Mouse (Mus musculus) 3T3-L1 (cell line): Measurements from ENCODE around the gene Sfxn5.

Source experiments
- DNase-seq: peaks from one replicate; pipeline ENCODE4 v3.0.0-alpha.2; 2015; ENCODE audit warnings: low read depth, low spot score

Sfxn5 gene

DNA sequence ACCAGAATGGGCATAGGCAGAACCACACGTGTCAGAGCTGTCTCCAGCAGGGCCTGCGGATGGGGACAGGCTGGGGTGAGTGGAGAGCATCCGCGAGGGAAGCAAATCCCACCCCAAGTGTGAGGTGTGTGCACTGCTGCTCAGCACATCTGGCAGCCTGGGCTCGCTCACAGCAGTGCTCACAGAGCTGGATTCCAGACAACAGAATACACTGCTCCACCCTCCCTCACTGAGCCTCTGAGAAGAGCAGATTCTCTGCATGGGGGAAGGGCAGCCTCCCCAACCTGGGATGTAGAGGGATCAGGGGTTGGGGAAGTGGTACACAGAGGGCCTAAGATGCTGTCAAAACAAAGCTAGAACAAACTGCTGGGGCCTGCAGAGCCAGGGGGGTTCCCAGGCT lies 98.4 kb downstream of the Sfxn5 start:
- DNase-seq = no peak

DNA sequence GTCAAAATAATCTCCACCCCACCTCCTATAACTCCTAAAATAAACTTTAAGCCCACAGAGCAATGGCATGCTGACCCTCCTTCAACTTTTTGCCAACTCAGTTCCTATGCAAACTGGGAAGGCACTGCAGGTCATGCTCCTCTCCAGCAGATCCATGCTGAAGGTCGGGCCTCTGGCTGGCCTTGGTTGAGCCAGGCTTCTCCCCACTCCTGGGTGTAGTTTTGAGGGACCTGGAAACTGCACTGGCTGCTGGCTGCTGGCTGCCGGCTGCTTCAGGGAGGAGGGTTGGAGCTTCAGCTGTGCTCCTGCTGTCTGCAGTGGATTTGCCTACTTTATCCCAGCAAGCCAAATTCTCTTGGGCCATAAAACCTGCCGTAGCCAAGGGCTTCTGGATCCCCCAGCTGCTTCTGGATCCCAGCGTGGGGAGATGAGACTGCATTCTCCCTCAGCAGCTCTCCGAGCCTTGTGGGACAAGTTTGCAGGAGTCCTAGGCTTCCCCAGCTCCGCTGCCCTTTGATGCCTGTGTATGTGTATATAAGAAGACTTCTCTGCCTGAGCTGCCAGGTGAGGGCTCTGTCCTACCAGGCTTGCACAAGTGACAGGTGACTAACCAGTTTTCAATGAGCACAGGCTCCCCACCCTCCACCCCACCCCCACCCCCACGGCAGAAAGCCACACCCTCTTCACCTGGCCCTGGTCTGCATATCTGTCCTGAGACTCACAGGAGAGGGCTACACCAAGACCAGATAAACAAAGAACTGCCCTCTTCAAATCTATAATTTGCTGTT lies 100.2 kb downstream of the Sfxn5 start:
- no peak for DNase-seq

DNA sequence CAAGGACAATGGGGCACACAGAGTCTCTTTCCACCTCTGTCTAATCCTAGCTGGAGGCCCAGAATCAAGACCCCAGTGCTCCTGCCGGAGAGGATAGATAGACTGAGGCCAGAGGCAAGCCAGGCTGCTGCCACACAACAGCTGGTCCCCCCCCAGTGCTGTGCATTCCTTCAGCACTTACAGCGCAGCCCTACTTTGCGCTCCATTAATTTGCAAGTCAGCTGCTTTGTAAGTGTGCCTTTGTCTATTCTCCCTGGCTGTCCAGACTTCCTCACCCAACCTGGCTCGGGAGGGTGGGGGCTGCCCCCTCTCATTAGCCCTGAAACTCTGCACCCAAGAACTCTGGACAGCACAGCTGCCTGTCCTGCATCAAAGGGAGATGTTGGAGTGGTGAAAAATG lies 101.2 kb downstream of the Sfxn5 start:
- no peak for DNase-seq

- no peak for DNase-seq
These were observed 101.8 kb downstream of the Sfxn5 start for GRCm38 (mm10) chr6:85231469-85231868.

DNA sequence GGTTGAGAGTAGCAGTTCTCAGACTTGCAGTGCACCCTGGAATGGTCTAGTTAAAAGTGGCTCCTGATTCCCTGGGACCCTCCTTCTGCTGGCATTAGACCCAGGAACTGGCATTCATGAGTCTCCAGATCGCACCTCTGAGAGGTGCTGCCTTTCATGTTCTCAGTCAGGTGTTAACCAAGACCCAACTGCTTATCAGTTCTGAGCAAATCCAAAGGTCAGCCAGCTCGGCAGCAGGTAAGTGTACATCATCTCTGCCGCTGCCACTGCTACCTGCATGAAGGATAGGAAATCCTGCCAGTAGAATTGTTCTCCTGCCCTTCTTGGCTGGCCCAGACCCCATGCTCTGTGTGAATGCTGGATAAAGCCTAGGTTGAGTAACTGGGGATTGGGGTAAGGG lies 102.5 kb downstream of the Sfxn5 start:
- DNase-seq = no peak

GRCm38 (mm10) chr6:85227520-85227919 lies 105.7 kb downstream of the Sfxn5 start:
- no peak for DNase-seq

DNA sequence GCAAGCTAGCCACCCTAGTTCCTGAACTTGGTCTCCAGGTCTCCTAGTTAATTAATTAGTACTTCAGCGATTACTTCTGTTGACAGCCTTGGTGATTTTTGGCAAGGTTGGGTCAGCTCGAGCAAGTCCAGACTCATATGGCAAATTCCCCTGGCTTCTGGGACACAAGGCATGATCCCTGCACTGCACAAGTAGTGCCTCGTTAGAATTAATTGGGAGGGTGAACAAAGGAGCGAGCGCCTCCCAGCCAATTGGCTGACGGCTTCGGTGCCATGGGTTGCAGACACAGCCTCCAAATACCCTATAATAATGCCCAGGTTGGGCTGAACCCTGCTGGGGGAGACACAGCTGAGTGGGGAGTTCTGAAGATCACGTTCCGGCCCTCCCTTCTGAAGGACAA lies 106.7 kb downstream of the Sfxn5 start:
- no peak for DNase-seq

DNA sequence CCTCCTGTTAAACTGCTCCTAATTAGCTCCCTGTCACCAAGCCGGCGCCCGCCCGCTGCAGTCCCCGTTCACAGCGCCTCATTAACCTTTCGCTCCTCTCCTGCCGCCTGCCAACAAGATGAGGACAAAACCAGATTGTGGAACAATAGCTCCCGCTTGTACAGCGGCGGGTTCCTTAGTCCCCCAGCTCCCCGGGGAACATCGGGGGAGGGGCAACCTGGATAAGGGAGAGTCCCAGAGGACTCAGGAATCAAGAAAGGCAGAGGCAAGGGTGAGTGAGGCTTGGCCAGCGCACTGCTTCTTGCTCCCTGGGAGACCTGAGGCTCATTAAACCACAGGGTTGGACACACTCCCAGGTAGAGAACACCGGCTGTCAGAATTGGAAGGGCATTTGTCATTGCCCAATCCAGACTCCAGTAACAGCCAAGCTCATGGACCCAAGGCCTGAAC lies 108.8 kb downstream of the Sfxn5 start:
- DNase-seq = peak; percentile 47

DNA sequence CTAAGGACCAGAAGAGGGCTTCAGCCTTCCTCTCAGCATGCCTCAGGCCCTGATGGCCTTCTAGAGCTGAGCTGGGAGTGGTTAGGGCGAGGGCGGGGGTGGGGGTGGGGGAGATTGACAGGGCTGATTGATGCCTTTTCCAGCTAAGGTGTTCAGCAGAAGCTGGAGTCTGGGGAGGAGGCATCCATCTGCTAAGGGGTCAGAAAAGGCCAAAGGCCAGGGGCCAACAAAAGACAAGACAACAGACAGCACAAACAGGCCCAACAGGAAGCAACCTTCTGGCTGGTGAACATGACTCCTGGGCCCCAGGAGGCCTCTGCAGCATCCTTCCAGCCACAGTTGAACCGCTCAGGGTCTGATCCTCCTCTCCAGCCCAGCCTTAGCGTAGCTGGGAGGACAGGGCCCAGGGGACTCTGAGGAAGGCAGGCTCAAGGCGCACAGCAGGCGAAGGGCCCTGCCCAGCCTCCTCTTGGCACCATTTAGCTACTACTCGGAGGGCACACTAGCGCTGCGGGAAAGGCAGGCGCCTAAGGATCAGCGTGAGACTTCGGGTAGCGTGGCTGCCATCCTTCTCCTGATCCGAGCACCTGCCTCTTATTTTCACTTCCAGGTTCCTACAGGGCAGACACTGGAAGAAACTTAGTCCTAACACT lies 109.6 kb downstream of the Sfxn5 start:
- DNase-seq = no peak

DNA sequence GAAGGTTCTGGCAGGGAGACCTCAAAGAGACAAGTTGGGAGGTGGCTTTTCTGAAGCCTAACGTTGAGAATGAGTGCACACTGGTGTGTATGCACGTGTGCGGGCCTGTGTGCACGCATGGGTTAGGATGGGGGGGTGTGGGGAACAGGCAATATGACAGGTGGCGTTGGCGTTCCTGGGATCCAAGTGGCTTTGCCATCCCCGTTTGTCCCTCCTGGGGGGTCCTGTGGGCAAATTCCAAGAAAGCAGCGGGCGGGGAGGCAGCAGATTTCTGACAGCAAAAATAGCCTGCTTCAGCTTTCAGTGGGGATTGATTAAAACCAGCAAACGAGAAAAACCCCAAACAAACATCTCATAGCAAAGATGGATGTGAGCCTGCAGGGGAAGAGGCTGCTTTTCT lies 110.7 kb downstream of the Sfxn5 start:
- DNase-seq = no peak

- DNase-seq = no peak
These were observed 112.3 kb downstream of the Sfxn5 start for GRCm38 (mm10) chr6:85220917-85221316.

GRCm38 (mm10) chr6:85219706-85220105 lies 113.5 kb downstream of the Sfxn5 start:
- DNase-seq = no peak

DNA sequence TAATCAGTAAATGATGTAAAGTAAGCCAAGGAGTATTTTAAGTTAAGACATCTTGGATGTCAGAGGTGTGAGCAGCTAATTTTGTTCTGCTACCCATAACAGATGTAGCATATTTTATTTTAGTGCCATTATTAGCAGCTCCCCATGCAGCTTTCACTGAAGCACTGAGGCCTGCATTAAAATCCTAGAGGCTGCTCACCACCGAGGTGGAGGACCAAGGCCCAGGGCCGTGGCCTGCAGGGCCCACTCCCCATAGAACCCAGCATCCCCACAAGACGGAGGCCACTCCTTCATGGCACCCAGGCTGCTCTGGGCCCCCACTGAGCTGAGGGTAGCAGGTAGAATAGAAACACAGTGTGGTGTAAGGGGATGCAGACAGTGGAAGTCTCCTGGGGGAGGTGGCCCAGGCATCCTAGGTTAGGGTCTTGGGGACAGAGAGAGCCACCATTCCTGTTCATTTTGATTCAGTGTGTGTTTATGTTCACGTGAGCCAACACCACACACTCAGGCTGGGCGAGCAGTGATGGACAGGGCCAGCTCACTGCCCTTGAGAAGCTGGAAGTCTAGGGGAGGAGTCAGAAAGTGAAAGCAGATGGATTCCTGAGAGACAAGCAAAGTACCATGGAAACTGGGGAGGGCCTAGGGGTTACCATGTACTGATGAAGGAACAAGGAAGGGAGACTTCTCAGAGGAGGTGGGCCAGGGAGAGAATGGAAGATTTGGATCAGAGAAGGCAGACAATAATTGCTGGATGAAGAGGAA lies 114.4 kb downstream of the Sfxn5 start:
- peak; percentile 59 for DNase-seq

- no peak for DNase-seq
These were observed 115.0 kb downstream of the Sfxn5 start for GRCm38 (mm10) chr6:85218251-85218650.

- DNase-seq = no peak
These were observed 122.5 kb downstream of the Sfxn5 start for GRCm38 (mm10) chr6:85210686-85211085.

GRCm38 (mm10) chr6:85209226-85209967 lies 123.8 kb downstream of the Sfxn5 start:
- DNase-seq = peak; percentile 23

DNA sequence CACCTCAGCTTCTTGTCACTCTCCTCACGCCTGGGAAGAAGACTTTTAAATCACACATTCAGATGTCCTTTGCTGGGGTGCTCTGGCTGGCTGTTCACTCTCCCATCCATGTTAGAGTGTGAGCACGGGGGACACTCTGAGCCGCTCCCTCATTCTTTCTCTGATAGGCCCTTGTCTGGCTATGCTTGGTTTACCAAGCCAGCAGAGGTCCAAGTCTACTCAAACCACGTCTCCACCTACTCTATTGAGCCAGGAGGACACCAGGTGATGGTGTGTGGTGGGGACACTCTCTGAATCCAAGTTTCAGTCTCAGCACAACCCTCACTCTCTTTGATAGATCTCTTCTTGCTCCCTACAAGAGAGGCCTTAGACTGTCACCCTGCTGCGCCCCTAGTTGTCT lies 125.9 kb downstream of the Sfxn5 start:
- no peak for DNase-seq

DNA sequence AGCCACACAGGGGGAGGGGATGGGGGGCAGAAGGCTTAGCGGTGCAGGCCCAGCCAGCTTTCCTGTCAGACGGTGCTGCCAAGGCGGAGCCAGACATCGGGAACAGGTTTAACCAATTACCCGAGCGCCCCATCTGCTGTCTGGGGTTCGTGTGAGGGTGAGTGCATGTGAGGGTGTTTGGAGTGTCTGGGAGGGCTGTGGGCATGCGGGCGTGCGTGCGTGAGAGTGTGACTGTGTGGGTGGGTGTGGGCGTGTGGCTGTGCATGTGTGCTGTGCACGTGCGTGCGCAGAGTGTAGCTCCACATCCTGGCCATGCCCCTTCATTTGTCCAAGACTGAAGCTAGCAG lies 126.3 kb downstream of the Sfxn5 start:
- DNase-seq = no peak

DNA sequence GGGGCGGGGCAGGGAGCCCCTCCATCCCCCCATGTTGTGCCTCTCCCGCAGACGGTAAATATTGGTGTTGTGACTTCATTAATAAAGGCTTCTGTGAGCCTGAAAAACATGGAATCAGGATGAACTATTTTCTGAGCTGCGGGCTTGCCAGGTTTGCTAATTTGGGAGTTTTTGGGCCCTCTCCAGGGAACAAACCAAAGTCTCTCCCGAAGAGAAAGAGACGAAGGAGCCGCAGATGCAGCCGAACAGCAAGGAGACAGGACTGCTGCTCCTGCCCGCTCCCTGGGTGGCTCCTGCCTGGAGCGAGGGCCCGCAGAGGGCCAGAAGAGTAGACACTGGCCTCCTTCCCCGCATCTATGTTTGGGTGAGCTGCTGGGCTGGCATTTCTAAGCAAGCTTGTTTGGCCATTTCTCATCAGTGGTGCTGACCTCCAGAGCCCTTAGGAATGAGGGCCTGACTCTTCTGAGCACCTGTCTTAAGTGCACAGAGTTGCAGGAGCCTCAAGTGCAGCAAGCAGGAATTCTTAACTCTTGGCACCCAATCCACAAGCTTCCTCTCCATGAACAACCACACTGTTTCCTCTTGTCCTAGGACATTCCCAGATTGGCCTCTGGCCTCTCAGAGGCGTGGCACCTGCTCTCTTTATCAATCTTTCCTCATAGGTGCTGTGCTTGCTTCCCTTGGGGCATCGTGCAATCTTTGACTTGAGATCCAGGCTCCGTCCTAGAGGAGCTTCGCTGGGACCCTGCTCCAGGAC lies 126.9 kb downstream of the Sfxn5 start:
- DNase-seq = no peak

- no peak for DNase-seq
These were observed 135.3 kb downstream of the Sfxn5 start for GRCm38 (mm10) chr6:85197951-85198350.
